Mouse (Mus musculus) limb, embryonic 13.5 days (tissue): ENCODE data around the gene Csnk2b. TPM values are rescaled to one million over a fixed set of nuclear protein-coding genes. Genes with fewer than 3 reads are reported as not detected.

Experiments used
- ATAC-seq: fragments of 200-750 bp; cut with Nextera tagmentation; 2 replicates; pipeline ENCODE4 v1.8.0; 2017; ENCODE audit warnings: low read depth, moderate number of reproducible peaks, moderate TSS enrichment; ENCODE audit not compliant: low FRiP score
- H3K27ac ChIP-seq: fragments of 300-500 bp; sonication (generic); 2 replicates; pipeline ENCODE4 v1.5.1; 2015; ENCODE audit warnings: inconsistent platforms, mild to moderate bottlenecking, moderate library complexity
- H3K27me3 ChIP-seq: fragments of 300-500 bp; sonication (generic); 2 replicates; pipeline ENCODE4 v1.6.1; 2015; ENCODE audit warnings: mild to moderate bottlenecking, inconsistent platforms
- H3K36me3 ChIP-seq: fragments of 300-500 bp; sonication (generic); 2 replicates; pipeline ENCODE4 v1.6.1; 2015; ENCODE audit warnings: inconsistent platforms, mild to moderate bottlenecking, moderate library complexity
- H3K4me1 ChIP-seq: fragments of 300-500 bp; sonication (generic); 2 replicates; pipeline ENCODE4 v1.6.1; 2015; ENCODE audit warnings: inconsistent platforms
- H3K4me2 ChIP-seq: fragments of 300-500 bp; sonication (generic); replicated peaks from 2 replicates; pipeline ENCODE4 v1.6.1; 2015; ENCODE audit warnings: inconsistent platforms, mild to moderate bottlenecking, moderate library complexity
- H3K4me3 ChIP-seq: fragments of 300-500 bp; sonication (generic); 2 replicates; pipeline ENCODE4 v1.5.1; 2015; ENCODE audit warnings: moderate library complexity, mild to moderate bottlenecking, inconsistent platforms
- H3K9ac ChIP-seq: fragments of 300-500 bp; sonication (generic); 2 replicates; pipeline ENCODE4 v1.6.1; 2015; ENCODE audit warnings: mild to moderate bottlenecking, inconsistent platforms
- H3K9me3 ChIP-seq: fragments of 300-500 bp; sonication (generic); 2 replicates; pipeline ENCODE4 v1.6.1; 2016; ENCODE audit warnings: inconsistent platforms
- WGBS: fragments of 180-500 bp; shearing (Covaris S2); methylation state at CpG from one replicate; pipeline ENCODE4 v1.1.7; 2015; 5-methylcytosine and 5-hydroxymethylcytosine counted together
- polyA plus RNA-seq: library from polyadenylated mRNA; unstranded; fragments of >200 nt; fragmentation: Nextera tagmentation; extraction: Ambion mirVana; gene quantifications from 2 replicates; pipeline ENCODE4 v1.2.1, GENCODE M21; 2015

Csnk2b gene
- polyA plus RNA-seq, 1 experiment from 2014 or later, result 279 TPM

DNA sequence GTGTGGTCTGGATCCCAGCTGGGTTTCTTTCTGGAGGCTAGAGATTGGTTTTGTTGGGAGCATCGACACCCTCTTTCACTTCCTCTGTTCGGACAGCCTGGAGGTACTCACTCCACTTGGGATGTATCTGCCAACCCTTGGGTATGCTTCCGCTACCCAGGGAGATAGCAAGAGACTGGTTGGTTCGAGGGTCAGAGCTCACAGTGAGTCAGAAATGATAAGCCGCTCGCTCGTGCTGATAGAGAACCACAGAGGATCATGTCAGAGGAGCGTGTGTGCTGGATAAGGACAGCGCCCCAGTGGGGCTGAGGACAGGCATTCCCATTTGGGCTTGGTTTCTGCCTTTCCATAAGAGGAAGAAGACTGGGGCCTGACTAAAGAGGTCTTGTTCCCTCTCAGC lies 42.1 kb downstream of the Csnk2b start:
- Histone ChIP-seq H3K27ac (no peak overlapping the region), H3K9ac (0 out of 2 replicates have a peak overlapping the region, but pooled peaks have one; percentile 4), H3K27me3 (peaks cover 11% of the 10 kb centered on the region; the same call in 1 of the 2 replicates), H3K4me2 (no peak overlapping the region), H3K4me3 (no peak overlapping the region), H3K9me3 (no peaks in the 10 kb centered on the region; the same call in 1 of the 2 replicates), H3K36me3 (no peaks in the 10 kb centered on the region), H3K4me1 (peaks cover 18% of the 10 kb centered on the region)
- ATAC-seq, result no peak
- 74% methylated on average over 9 of the region's 9 CpGs for WGBS

DNA sequence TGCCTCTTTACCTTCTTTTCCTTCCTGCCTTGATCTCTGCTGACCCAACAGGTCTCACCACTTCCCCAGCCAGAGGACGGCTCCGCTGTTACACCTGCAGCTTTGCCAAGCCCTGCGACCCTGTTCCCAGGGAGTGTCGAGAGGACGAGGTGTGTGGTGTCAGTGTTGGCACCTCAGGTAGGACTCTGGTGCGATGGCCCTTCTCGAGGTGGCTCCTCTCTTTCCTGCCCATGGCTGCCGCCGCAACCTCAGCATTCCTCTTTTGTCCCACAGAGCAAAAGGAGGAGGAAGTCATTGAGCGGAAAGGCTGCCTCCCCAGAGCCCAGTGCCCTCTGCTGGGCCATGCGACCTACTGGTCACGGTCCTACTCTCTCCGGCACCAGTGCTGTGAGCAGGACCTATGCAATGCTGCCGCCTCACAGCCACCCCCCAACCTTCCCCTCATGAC lies 44.0 kb downstream of the Csnk2b start, which contains the start of gene Ly6g6d:
TSS of gene Ly6g6d (minus strand) at position 280 of the 448 bp plus-strand sequence.
- Histone ChIP-seq H3K9ac (peak within 1 kb of the TSS; percentile 43; the same call in 1 of the 2 replicates), H3K4me1 (peaks cover 26% of the 10 kb centered on the region), H3K27ac (no peak within 1 kb of the TSS), H3K4me2 (peak within 1 kb of the TSS; percentile 41), H3K9me3 (no peaks in the 10 kb centered on the region; the same call in 1 of the 2 replicates), H3K27me3 (peaks cover 11% of the 10 kb centered on the region; the same call in 1 of the 2 replicates), H3K4me3 (no peak within 1 kb of the TSS), H3K36me3 (no peaks in the 10 kb centered on the region)
- ATAC-seq, result no peak
- WGBS, result 15% methylated on average over 14 of the region's 14 CpGs

DNA sequence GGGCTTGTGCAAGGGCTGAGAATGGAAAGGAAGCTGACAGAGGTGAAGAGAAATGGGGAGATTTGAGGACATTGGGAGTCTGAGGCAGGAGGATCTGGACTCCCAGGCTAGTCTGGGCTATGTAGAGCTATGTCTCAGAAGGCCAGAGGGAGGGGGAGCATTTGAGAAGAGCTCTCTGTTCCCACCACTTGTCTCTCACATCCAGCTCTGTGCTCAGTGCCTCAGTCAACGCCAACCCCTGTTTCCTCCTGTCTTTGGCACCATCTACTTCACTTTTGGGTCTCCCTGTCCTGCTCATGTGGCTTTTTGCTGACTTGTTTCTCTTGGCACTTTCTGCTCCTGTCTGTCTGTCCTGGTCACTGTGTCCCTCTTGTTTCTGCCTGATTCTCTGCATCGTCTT lies 44.6 kb downstream of the Csnk2b start:
- H3K27ac ChIP-seq, result no peak overlapping the region
- no peaks in the 10 kb centered on the region; the same call in 1 of the 2 replicates for H3K9me3 ChIP-seq
- H3K27me3 ChIP-seq, result peaks cover 11% of the 10 kb centered on the region; the same call in 1 of the 2 replicates
- ATAC-seq, result no peak
- peaks cover 26% of the 10 kb centered on the region for H3K4me1 ChIP-seq
- H3K4me2 ChIP-seq, result peak overlapping the region; percentile 41
- no peaks in the 10 kb centered on the region for H3K36me3 ChIP-seq
- 29% methylated on average over 2 of the region's 2 CpGs for WGBS
- no peak overlapping the region for H3K9ac ChIP-seq
- H3K4me3 ChIP-seq, result no peak overlapping the region

DNA sequence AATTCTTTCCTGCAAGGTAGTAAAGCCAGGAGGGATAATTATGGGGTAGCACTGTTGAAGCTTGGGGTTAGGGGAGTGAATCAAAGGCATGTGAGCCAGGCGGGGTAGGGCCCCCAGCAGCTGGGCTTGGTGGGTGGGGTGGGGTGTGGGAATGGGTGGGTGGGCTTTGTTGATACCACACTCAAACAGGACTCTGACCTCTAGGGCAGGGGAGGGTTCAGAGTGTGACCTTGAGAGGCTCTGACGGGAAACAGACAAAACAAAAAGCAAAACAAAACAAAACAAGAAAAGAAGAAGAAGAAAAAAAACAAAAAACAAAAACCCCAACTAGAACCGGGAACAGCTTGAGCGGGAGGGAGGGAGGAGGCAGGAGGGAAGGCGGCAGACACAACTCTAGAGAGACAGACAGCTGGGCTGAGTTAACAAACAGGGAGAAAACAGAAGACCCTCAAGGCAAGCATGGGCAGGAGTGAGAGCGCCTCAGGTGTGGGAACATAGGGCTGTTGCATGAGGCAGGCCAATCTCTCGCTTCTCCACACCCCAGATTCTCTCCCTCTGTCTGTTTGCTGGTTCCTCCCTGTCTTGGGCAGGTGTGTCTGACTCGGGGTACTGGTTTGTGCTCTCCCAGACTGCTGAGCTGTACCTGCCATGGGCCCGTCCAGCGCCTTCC lies 45.2 kb downstream of the Csnk2b start, which contains the start of gene Ly6g6e:
TSS of gene Ly6g6e (plus strand) at position 396 of the 670 bp plus-strand sequence.
- no peak within 1 kb of the TSS for H3K4me3 ChIP-seq
- 19% methylated on average over 10 of the region's 10 CpGs for WGBS
- no peak within 1 kb of the TSS for H3K27ac ChIP-seq
- peaks cover 11% of the 10 kb centered on the region; the same call in 1 of the 2 replicates for H3K27me3 ChIP-seq
- ATAC-seq, result no peak
- no peaks in the 10 kb centered on the region for H3K36me3 ChIP-seq
- H3K9ac ChIP-seq, result peak within 1 kb of the TSS; percentile 43; the same call in 1 of the 2 replicates
- peaks cover 26% of the 10 kb centered on the region for H3K4me1 ChIP-seq
- no peaks in the 10 kb centered on the region; the same call in 1 of the 2 replicates for H3K9me3 ChIP-seq
- H3K4me2 ChIP-seq, result peak within 1 kb of the TSS; percentile 41

DNA sequence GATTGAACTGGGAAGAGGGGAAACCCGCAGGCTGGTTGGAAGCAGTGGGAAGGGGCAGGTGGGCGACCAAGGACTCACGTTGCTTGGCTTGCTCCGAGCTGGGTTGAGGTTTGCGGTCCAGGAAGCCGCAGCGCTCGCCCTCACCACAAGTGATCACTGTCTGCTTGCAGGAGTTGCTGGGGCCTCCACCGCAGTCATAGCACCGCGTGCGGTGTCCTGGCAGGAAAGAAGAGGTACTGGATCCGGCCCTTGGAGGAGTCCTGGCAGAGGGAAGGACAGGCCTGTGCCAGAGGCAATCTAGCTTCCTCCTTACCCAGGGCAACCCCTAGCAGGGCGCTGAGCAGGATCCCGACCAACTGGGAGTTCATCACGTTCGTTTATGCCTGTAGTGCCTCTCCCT lies 47.8 kb downstream of the Csnk2b start:
- Histone ChIP-seq H3K4me2 (0 out of 2 replicates have a peak overlapping the region, but pooled peaks have one; percentile 16), H3K27me3 (peaks cover 13% of the 10 kb centered on the region; the same call in 1 of the 2 replicates), H3K9me3 (no peaks in the 10 kb centered on the region; the same call in 1 of the 2 replicates), H3K9ac (peak overlapping the region; percentile 45; the same call in 1 of the 2 replicates), H3K36me3 (no peaks in the 10 kb centered on the region), H3K4me1 (peaks cover 26% of the 10 kb centered on the region), H3K4me3 (no peak overlapping the region), H3K27ac (no peak overlapping the region)
- ATAC-seq, result no peak
- 30% methylated on average over 17 of the region's 17 CpGs for WGBS

DNA sequence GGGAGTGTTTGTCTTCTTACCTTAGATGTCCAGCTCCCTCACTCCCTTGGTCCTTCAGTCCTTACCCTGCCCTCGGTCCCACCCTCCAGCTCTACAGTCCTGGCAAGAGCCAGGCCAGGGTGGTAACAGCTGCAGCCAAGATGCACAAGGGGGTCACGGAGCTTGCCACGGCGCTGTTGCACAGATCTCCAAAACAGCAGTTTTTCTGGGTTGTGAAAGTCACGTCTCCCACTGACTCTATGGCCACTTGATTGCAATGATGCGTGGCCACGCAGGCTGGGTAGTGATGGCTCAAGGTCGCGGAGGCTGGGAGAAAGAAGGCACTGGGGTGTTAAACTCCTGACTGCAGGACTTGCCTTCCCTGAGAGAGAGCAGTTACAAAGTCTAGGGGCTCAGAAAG lies 50.4 kb downstream of the Csnk2b start:
- peaks cover 28% of the 10 kb centered on the region for H3K27me3 ChIP-seq
- no peak overlapping the region for H3K9ac ChIP-seq
- peaks cover 11% of the 10 kb centered on the region for H3K4me1 ChIP-seq
- no peak overlapping the region for H3K27ac ChIP-seq
- ATAC-seq, result no peak
- no peaks in the 10 kb centered on the region for H3K36me3 ChIP-seq
- H3K9me3 ChIP-seq, result no peaks in the 10 kb centered on the region; the same call in 1 of the 2 replicates
- no peak overlapping the region for H3K4me3 ChIP-seq
- H3K4me2 ChIP-seq, result no peak overlapping the region
- 77% methylated on average over 9 of the region's 9 CpGs for WGBS

DNA sequence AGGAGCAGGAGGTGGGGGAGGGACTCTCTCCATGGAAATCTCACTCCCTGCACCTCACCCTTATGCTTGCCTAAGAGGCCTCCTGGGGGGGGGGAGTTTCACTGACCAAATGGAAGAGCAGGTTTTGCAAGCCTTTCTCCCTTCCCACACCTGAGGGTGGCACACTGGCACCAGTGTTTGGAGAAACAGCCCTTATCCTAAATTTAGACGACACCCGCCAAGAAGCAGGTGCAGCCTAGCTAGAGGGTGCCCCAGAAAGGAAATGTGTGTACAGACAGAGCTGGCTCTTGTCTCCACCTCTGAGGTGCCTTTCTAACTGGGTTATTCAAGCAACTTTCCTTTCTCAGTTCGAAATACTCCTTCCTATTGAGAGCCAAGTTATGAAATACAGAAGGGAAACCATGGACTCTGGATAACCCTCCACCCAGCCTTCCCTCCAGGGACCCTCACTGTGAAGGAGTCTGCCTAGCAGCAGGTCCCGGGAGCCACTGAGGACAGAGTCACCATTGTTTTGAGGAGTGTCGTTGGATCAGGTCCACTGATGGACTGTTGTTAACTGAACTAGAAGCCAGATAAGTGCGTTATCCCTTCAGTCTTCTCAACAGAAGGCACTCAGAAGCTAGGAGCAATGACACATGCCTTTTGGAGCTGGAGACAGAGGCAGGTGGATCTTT lies 51.2 kb downstream of the Csnk2b start:
- no peaks in the 10 kb centered on the region for H3K36me3 ChIP-seq
- H3K4me1 ChIP-seq, result peaks cover 9% of the 10 kb centered on the region
- H3K9ac ChIP-seq, result no peak overlapping the region
- H3K4me2 ChIP-seq, result no peak overlapping the region
- no peak overlapping the region for H3K4me3 ChIP-seq
- peaks cover 36% of the 10 kb centered on the region for H3K27me3 ChIP-seq
- 55% methylated on average over 6 of the region's 6 CpGs for WGBS
- H3K9me3 ChIP-seq, result no peaks in the 10 kb centered on the region; the same call in 1 of the 2 replicates
- ATAC-seq, result no peak
- no peak overlapping the region for H3K27ac ChIP-seq

DNA sequence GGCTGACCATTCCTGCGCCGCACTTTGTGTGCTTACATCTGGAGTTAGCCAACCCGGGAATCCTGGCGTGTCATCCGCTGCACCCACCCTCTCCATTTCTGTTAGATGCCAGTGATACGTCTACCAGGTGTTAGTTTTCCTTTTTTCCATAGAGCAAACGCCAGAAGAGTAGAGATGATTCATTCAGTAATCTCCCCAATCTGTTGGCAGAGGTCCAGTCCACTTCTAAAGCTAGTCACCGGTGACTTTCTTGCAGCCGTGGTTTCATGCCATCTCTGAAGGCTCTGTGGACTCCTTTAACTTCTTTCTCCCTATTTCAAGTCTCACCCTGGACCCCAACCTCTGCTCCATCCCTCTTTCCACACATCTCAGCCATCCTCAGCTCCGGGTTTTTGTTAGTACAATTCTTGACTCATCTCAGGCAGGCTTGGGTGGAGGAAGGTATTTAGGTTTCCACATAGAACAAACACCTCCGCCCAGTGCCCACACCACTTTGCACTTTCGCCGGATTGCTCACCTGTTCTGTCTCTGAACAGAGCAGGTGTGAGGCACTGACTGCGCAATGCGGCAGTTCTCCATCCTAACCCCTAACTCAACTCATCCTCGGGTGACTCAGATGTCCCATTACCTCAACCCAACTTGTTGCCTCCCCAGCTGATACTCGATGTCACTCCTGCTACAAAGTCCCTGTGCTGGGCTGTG lies 53.5 kb downstream of the Csnk2b start:
- no peak overlapping the region for H3K4me3 ChIP-seq
- peaks cover 4% of the 10 kb centered on the region for H3K36me3 ChIP-seq
- no peak for ATAC-seq
- WGBS, result 82% methylated on average over 17 of the region's 17 CpGs
- peaks cover 18% of the 10 kb centered on the region for H3K4me1 ChIP-seq
- H3K27me3 ChIP-seq, result peaks cover 59% of the 10 kb centered on the region
- H3K9me3 ChIP-seq, result no peaks in the 10 kb centered on the region
- H3K27ac ChIP-seq, result no peak overlapping the region
- H3K9ac ChIP-seq, result no peak overlapping the region
- H3K4me2 ChIP-seq, result no peak overlapping the region

Other genes with a start within 250 kb of the Csnk2b start
- 5.4 TPM in 2 replicates for gene Zbtb12, start 242.6 kb downstream of the Csnk2b start, polyA plus RNA-seq
- not detected in 2 replicates for gene Gm20547, start 240.0 kb downstream of the Csnk2b start, polyA plus RNA-seq
- gene C2, start 223.8 kb downstream of the Csnk2b start, polyA plus RNA-seq, result 1.6 and 2.4 TPM in 2 replicates
- gene Ehmt2, start 223.6 kb downstream of the Csnk2b start, polyA plus RNA-seq, result 97.0 and 103 TPM in 2 replicates
- 0.14 TPM in 1 of 2 replicates, not detected in the other for gene Slc44a4, start 207.6 kb downstream of the Csnk2b start, polyA plus RNA-seq
- gene Neu1, start 190.8 kb downstream of the Csnk2b start, polyA plus RNA-seq, result 20.0 and 21.0 TPM in 2 replicates
- 0.32 and 0.43 TPM in 2 replicates for gene Hspa1b, start 162.8 kb downstream of the Csnk2b start, polyA plus RNA-seq
- not detected in 2 replicates for gene Gm20481, start 152.1 kb downstream of the Csnk2b start, polyA plus RNA-seq
- gene Hspa1a, start 149.9 kb downstream of the Csnk2b start, polyA plus RNA-seq, result 3.7 and 4.4 TPM in 2 replicates
- gene Hspa1l, start 149.3 kb downstream of the Csnk2b start, polyA plus RNA-seq, result 0.49 and 0.81 TPM in 2 replicates
- gene Lsm2, start 140.2 kb downstream of the Csnk2b start, polyA plus RNA-seq, result 196 and 200 TPM in 2 replicates
- 102 and 110 TPM in 2 replicates for gene Vars, start 121.1 kb downstream of the Csnk2b start, polyA plus RNA-seq
- 0.17 TPM in 2 replicates for gene Vwa7, start 105.5 kb downstream of the Csnk2b start, polyA plus RNA-seq
- 7.2 and 8.2 TPM in 2 replicates for gene Sapcd1, start 94.0 kb downstream of the Csnk2b start, polyA plus RNA-seq
- gene Msh5, start 75.3 kb downstream of the Csnk2b start, polyA plus RNA-seq, result 2.6 and 4.6 TPM in 2 replicates
- gene Clic1, start 72.1 kb downstream of the Csnk2b start, polyA plus RNA-seq, result 247 and 266 TPM in 2 replicates
- 423 and 428 TPM in 2 replicates for gene Ddah2, start 63.0 kb downstream of the Csnk2b start, polyA plus RNA-seq
- gene Ly6g6c, start 56.7 kb downstream of the Csnk2b start, polyA plus RNA-seq, result 0.15 TPM in 1 of 2 replicates, not detected in the other
- 0.29 and 0.71 TPM in 2 replicates for gene Mpig6b, start 55.9 kb downstream of the Csnk2b start, polyA plus RNA-seq
- 2.0 and 3.4 TPM in 2 replicates for gene Ly6g6e, start 45.2 kb downstream of the Csnk2b start, polyA plus RNA-seq
- 0.57 and 0.65 TPM in 2 replicates for gene Ly6g6d, start 44.0 kb downstream of the Csnk2b start, polyA plus RNA-seq
- gene Ly6g6f, start 36.4 kb downstream of the Csnk2b start, polyA plus RNA-seq, result 0.17 and 0.28 TPM in 2 replicates
- gene Abhd16a, start 32.8 kb downstream of the Csnk2b start, polyA plus RNA-seq, result 93.1 and 94.9 TPM in 2 replicates
- not detected in 2 replicates for gene Ly6g5c, start 13.8 kb downstream of the Csnk2b start, polyA plus RNA-seq
- 0.91 and 1.1 TPM in 2 replicates for gene Ly6g5b, start 6.6 kb downstream of the Csnk2b start, polyA plus RNA-seq
- gene Gpank1, start 598 bp downstream of the Csnk2b start, polyA plus RNA-seq, result 21.3 and 21.9 TPM in 2 replicates
- gene D17H6S53E, start 4.3 kb upstream of the Csnk2b start, polyA plus RNA-seq, result 11.7 and 13.4 TPM in 2 replicates
- gene Apom, start 10.0 kb upstream of the Csnk2b start, polyA plus RNA-seq, result 3.2 TPM in 1 of 2 replicates, not detected in the other
- 66.7 and 67.2 TPM in 2 replicates for gene Bag6, start 13.1 kb upstream of the Csnk2b start, polyA plus RNA-seq
- gene Prrc2a, start 42.8 kb upstream of the Csnk2b start, polyA plus RNA-seq, result 217 and 227 TPM in 2 replicates
- gene Aif1, start 54.0 kb upstream of the Csnk2b start, polyA plus RNA-seq, result 9.0 and 10.2 TPM in 2 replicates
- 10.1 and 12.1 TPM in 2 replicates for gene Lst1, start 66.4 kb upstream of the Csnk2b start, polyA plus RNA-seq
- gene Ltb, start 72.4 kb upstream of the Csnk2b start, polyA plus RNA-seq, result 0.99 and 1.3 TPM in 2 replicates
- gene Tnf, start 80.0 kb upstream of the Csnk2b start, polyA plus RNA-seq, result 0.27 and 0.36 TPM in 2 replicates
- gene Lta, start 83.3 kb upstream of the Csnk2b start, polyA plus RNA-seq, result not detected in 2 replicates
- gene Gm16181, start 98.8 kb upstream of the Csnk2b start, polyA plus RNA-seq, result 0.40 and 0.60 TPM in 2 replicates
- 4.2 and 5.3 TPM in 2 replicates for gene Atp6v1g2, start 111.6 kb upstream of the Csnk2b start, polyA plus RNA-seq
- 11.3 and 12.2 TPM in 2 replicates for gene Nfkbil1, start 113.7 kb upstream of the Csnk2b start, polyA plus RNA-seq
- gene Ddx39b, start 119.7 kb upstream of the Csnk2b start, polyA plus RNA-seq, result 552 and 562 TPM in 2 replicates
- gene H2-D1, start 140.7 kb upstream of the Csnk2b start, polyA plus RNA-seq, result 29.1 and 30.8 TPM in 2 replicates
- gene H2-Q1, start 198.4 kb upstream of the Csnk2b start, polyA plus RNA-seq, result 0.09 and 0.31 TPM in 2 replicates
- 0.69 and 0.89 TPM in 2 replicates for gene H2-Q2, start 220.2 kb upstream of the Csnk2b start, polyA plus RNA-seq